Mouse (Mus musculus) hindlimb bud, embryonic 11.5 days (tissue): Measurements from ENCODE around the gene Bex1.
"Not testable (repeated sequence)": the region's sequence is repeated elsewhere in the genome, so short reads cannot be mapped to it uniquely, and the experiment has no call there.

Experiments
- DNase-seq: peaks from one replicate; pipeline ENCODE4 v3.0.0-alpha.2; 2012; ENCODE audit warnings: low read depth, low spot score; ENCODE audit errors: extremely low spot score

Gene Bex1

DNA sequence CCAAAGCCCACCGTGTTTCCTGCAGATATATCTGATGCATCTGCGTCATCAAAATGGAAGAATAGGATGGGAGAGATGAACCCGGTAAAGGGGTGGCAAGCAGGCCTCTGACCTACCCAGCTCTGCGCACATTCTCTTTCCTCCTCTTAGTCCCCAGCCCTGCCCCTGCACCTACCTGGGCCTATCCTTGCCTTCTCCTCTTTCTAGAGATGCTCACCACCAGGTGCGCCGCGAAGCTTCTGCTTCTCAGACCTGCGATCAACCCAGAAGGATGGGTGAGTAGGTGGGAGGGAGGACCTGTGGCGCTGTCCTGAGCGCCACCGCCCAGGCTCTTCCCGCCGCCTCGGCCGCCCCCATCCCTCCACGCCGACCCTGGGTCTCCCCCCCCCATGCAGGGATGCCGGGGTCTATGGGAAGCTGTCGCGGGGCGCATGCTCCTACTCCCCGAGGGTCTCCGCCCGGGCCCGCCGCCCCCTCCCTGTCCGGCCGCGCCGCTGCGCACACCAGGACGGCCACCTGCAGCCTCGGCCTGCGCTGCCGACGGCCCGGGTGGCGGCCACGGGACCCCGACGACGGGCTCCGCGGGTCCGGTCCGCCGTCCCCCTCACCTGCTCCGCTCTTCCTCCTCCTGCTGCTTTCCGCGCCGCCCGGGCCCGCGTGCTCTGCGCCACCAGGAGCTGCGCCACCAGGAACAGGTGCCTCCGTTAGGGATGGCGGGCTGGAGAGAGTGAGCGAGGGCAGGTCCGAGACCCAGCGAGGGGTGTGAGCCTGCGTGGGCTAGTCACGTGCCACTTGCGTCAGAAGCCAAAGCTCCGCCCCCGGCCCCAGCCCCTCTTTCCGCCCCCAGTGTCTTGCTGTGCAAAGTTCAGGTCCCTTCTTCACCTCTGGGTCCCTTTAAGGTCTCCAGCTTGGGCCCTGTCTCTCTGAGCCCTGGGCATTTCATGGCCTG lies at the start of gene Bex1, which contains the start of gene Tceal7:
TSS of gene Bex1 (minus strand) at position 785 of the 949 bp plus-strand sequence.
TSS of gene Tceal7 (plus strand) at position 51 of the 949 bp plus-strand sequence.
- DNase-seq, result not testable (repeated sequence)

DNA sequence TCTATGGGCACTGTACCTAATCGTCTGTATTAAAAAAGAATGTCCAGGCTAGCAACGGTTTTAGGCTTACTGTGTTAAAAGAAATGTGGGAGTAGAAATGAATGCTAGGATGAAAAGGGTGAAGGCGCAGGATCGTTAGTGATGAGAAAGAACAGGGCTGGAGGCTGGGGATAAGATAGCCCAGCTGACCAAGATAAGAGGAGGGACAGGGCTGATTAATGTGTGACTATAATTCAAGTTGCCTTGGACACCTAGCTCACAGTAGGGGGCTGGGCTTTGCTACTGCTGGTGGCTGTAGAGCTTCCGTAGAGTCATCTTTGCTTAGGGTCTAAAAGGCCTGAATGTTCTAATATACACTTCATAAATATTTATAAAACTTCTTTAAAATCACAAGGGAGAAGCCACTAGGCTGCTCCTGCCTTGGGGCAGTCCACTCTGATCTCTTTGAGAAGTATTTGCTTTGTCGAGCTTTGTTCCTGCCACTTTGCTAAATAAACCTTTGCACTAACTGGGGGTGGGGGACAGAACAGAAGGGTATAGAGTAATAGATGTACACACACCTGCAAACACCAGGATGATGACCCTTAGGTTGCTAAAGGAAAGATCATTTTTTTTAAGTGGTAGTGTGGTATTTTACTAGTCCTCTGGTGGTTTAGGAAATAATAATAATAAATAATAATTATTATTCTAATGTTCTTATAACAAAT lies 36.9 kb upstream of the Bex1 start:
- no peak for DNase-seq

GRCm38 (mm10) chrX:136249671-136250070 lies 34.4 kb upstream of the Bex1 start:
- DNase-seq, result no peak

- DNase-seq, result no peak
Measured at GRCm38 (mm10) chrX:136248811-136249210, 33.5 kb upstream of the Bex1 start.

GRCm38 (mm10) chrX:136245521-136246071 lies 30.3 kb upstream of the Bex1 start:
- no peak for DNase-seq

DNA sequence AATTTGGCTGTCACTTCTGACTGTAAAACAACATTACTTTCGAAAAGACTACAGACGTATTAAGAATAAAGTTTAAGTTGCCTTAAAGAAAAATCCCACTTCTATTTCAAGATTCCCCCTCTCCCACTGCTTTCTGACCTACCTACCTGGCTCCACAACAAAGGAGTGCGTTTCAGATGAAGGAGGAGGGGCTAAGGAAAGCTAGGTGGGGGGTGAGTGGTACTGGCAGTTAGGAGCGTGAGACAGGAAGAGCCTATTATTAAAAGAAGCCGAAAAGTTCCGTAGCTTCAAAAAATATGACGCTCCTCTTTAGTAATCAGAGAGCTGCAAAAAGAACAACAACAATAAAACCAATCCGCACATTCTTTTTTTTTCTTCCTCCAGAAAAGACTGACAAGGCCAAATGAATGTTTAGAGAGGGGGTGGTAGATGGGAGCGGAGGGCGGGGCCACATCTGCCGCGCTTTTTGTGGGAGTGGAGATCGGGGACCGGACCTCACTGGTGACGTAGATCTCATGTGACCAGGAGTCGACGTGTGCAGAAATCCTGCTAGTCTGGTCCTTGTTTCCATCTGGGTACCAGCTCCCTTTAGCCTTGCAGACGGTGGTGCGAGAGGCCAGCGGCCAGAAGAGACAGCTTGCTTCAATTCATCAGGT lies 29.4 kb upstream of the Bex1 start, which contains the start of gene Tceal9:
TSS of gene Tceal9 (plus strand) at position 506 of the 656 bp plus-strand sequence.
- peak; percentile 70 for DNase-seq

DNA sequence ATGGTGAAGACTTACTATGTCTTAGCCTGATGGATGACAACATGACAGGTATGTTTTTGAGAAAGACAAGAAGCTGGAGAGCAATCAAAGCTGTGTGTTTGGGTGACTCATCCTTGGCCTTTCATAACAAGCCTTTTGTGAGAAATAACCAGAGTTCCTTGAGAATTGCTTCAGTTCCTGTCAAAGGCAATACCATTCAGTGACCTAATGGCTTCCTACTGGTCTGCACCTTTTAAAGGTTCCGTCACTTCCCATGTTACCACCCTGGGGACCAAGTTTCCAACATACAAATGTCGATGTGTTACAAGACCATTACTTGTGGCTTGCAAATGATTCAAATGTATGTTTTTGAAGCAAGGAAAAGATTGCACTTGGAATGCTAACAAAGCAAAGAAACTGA lies 27.9 kb upstream of the Bex1 start:
- DNase-seq, result no peak

- no peak for DNase-seq
Measured at GRCm38 (mm10) chrX:136238118-136238517, 22.8 kb upstream of the Bex1 start.

DNA sequence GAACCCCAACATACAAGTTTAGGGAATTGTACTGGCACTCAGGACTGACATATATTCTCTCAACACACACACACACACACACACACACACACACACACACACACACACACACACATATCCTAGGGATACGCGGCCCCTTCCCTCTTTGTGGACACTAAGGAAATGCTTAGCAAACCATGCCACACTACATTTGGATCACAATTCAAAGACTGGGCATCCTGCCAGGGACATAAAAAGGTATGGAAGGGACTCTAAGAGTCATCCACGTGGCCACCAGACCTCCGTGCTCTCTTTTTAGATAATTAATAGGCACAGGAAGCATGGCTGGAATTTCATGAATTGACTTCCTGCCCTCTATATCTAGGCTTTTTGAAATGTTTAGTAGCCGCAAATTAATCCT lies 12.5 kb upstream of the Bex1 start:
- DNase-seq, result no peak

- DNase-seq, result no peak
Measured at GRCm38 (mm10) chrX:136223714-136224113, 8.4 kb upstream of the Bex1 start.

GRCm38 (mm10) chrX:136216303-136216702 lies 990 bp upstream of the Bex1 start:
- no peak for DNase-seq

DNA sequence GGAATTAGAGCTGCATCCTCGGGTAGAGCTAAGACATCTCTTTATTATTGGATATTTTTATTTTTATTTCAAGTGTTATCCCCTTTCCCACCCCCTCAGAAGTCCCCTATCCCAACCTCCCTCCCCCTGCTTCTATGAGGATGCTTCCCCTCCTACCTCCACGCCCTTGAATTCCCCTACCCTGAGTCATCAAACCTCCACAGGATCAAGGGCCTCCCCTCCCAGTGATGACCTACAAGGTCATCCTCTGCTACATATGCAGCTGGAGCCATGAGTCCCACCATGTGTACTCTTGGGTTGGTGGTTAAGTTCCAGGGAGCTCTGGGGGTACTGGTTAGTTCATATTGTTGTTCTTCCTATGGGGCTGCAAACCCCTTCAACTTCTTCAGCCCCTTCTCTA lies 1.9 kb downstream of the Bex1 start:
- DNase-seq, result no peak

GRCm38 (mm10) chrX:136204406-136204805 lies 10.9 kb downstream of the Bex1 start:
- no peak for DNase-seq

DNA sequence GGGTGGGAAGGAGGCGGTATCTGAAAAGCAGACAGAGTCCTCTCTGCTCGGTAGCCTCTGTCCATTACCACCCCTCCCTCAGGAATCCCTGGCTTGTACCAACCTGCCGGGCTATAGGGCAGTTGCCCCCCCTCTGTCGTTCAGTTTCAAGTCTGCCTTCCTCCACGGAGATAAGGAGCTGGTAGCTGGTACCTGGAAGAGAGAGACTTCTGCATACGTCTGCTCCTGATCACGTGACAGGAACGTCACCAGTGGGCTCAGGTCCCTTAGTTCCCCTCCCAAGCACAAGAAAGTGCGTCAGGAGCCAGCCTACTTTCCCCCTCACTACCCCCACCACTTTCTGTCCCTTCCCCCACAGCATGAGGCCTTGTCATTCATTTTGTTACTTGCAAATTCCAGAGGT lies 11.6 kb downstream of the Bex1 start, which contains the start of gene Tceal5:
TSS of gene Tceal5 (minus strand) at position 213 of the 403 bp plus-strand sequence.
- DNase-seq, result no peak

DNA sequence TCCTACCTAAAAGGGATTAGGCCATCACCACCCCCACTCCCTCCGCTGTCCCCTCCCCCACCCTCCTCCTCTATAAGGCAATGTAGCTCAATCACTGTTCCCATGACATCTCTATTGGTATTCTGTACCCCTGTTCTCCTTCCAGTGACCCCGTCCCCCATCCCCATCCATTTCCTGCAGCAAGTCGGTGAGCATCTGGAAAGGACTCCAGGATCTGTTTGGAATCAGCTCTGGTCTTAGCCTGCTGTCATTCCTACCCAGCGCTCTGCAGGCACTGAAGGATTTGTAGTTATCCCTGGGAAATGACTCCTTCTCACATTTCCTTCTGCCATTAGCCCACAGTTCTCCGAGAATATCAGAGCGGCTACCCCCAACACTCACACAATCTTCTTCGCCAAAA lies 12.1 kb downstream of the Bex1 start:
- no peak for DNase-seq

DNA sequence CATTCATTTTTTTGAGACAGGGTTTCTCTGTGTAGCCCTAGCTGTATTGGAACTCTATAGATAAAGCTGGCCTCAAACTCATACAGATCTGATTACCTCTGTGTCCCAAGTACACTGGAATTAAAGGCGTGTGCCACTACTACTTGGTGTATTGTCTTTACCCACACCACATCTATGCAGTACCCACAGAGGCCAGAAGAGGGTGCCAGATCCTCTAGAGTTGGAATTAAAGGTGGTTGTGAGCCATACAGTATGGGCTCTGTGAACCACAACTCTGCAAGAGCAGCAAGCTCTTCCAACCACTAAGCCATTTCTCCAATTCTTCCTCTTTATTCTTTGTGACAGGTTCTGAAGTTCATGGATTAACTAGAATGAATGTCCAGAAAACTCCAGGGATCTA lies 18.4 kb downstream of the Bex1 start:
- no peak for DNase-seq

- DNase-seq, result no peak
Measured at GRCm38 (mm10) chrX:136195193-136195944, 19.9 kb downstream of the Bex1 start.

DNA sequence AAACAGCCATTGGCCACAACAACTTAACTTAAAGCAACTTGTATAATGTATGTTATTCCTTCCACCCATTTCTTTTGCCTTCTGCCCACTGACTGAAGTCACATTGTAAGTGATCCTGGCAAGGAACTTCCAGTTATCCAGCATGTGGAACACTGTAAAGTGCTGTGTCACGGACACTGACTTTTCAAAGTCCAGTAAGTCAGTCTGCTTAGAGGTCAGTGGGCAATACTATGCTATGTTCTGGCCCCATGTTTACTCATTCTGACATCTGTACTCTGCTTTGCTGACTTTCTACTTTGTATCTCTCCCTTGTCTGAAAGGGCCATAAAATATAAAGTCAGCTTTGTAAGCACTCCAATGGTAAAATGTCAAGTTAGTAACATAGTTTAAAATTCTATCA lies 32.2 kb downstream of the Bex1 start:
- no peak for DNase-seq

- no peak for DNase-seq
Measured at GRCm38 (mm10) chrX:136180897-136181553, 34.3 kb downstream of the Bex1 start.

- peak; percentile 6 for DNase-seq
Measured at GRCm38 (mm10) chrX:136172786-136173185, 42.5 kb downstream of the Bex1 start.
